Mouse (Mus musculus): ENCODE results near the gene Mettl8.

GRCm38 (mm10) chr2:70970158-70970741 lies 85.1 kb downstream of the Mettl8 start:
- TF ChIP-seq CTCF (conservative IDR thresholded peaks at IDR 0.05; ENCODE audit: insufficient read depth, insufficient read length, low read depth, low read length) (no peak), POLR2A (IDR thresholded peaks at IDR 0.05; ENCODE audit: low read depth, low read length) (no peak)

Data from kidney, adult 2 months (tissue).